ENCODE assay signal across 14 mouse cellular contexts in genomic region chr5:131732631-131733323, GRCm38 (mm10).
DNase-seq lines count a peak whose midpoint lies in the region; ATAC-seq and TF ChIP-seq lines count a peak whose summit lies in the region.
"Had no signal": no experiment of that assay in that cellular context is flagged by ENCODE, and none has a peak within 500 bp of the region (broad histone marks: within the 10 kb centered on the region; RNA-seq: fewer than 3 reads in every experiment).

No protein-coding gene starts in this region.

- no peaks in the 10 kb centered on the region for H3K27me3 ChIP-seq in lung, postnatal 0 days (replicated peaks; ENCODE audit: insufficient read depth, low read length)
- peaks cover 24% of the 10 kb centered on the region for H3K27me3 ChIP-seq in embryonic facial prominence, embryonic 10.5 days (replicated peaks; ENCODE audit: low read depth, poor library complexity, severe bottlenecking)
- no peaks in the 10 kb centered on the region for H3K27me3 ChIP-seq in embryonic facial prominence, embryonic 14.5 days (replicated peaks; ENCODE audit: control insufficient read depth, insufficient read depth, low read length)
- H3K27me3 ChIP-seq in limb, embryonic 14.5 days (ENCODE audit: control insufficient read depth, insufficient read depth, low read length) = no peaks in the 10 kb centered on the region
- H3K27me3 ChIP-seq: hindbrain, embryonic 12.5 days had no signal

- no peaks in the 10 kb centered on the region for H3K36me3 ChIP-seq in lung, postnatal 0 days (ENCODE audit: insufficient read depth, low read length)
- no peaks in the 10 kb centered on the region for H3K36me3 ChIP-seq in embryonic facial prominence, embryonic 10.5 days (replicated peaks)
- H3K36me3 ChIP-seq in embryonic facial prominence, embryonic 14.5 days (ENCODE audit: control insufficient read depth, insufficient read depth, low read length) = no peaks in the 10 kb centered on the region
- H3K36me3 ChIP-seq in limb, embryonic 14.5 days (ENCODE audit: control insufficient read depth, insufficient read depth, low read length) = no peaks in the 10 kb centered on the region
- H3K36me3 ChIP-seq: hindbrain, embryonic 12.5 days had no signal

- WGBS in lung, postnatal 0 days = 55% methylated on average over 7 of the region's 7 CpGs
- 46% methylated on average over 7 of the region's 7 CpGs for WGBS in embryonic facial prominence, embryonic 10.5 days
- WGBS in embryonic facial prominence, embryonic 14.5 days = 46% methylated on average over 7 of the region's 7 CpGs
- 47% methylated on average over 7 of the region's 7 CpGs for WGBS in limb, embryonic 14.5 days

- no peak for TF ChIP-seq EP300 in lung, postnatal 0 days (IDR thresholded peaks at IDR 0.05)

- DNase-seq in lung, postnatal 0 days (ENCODE audit: low spot score) = peak; percentile 20
- no peak for DNase-seq in lung, postnatal 36 days
- no peak for DNase-seq in embryonic facial prominence, embryonic 10.5 days (ENCODE audit: low spot score)
- DNase-seq in embryonic facial prominence, embryonic 14.5 days (ENCODE audit: low spot score) = peak; percentile 60
- DNase-seq in limb, embryonic 14.5 days (ENCODE audit: low spot score) = peak; percentile 18
- no peak for DNase-seq in cerebellum, postnatal 14 days
- no peak for DNase-seq in right cerebral cortex, adult 2 months (ENCODE audit: low spot score in 2 of 2)
- DNase-seq: lung, adult 18-20 months; right cerebral cortex, adult 18-20 months; spleen, adult 18-20 months; thymus, postnatal 4 days had no signal

- H3K27ac ChIP-seq in lung, postnatal 0 days (ENCODE audit: low read length) = no peak overlapping the region
- H3K27ac ChIP-seq in embryonic facial prominence, embryonic 10.5 days (replicated peaks) = peak overlapping the region; percentile 45; the same call in 1 of the 2 replicates
- H3K27ac ChIP-seq in embryonic facial prominence, embryonic 14.5 days (replicated peaks; ENCODE audit: low read depth, low read length) = no peak overlapping the region
- no peak overlapping the region for H3K27ac ChIP-seq in limb, embryonic 14.5 days (replicated peaks; ENCODE audit: low read depth, low read length)
- H3K27ac ChIP-seq: gastrocnemius, adult 2 months; hindbrain, embryonic 12.5 days had no signal

- H3K9ac ChIP-seq in lung, postnatal 0 days (replicated peaks; ENCODE audit: low read depth) = no peak overlapping the region
- H3K9ac ChIP-seq in embryonic facial prominence, embryonic 14.5 days (ENCODE audit: low read depth, low read length) = no peak overlapping the region; the same call in 1 of the 2 replicates
- H3K9ac ChIP-seq in limb, embryonic 14.5 days (ENCODE audit: low read depth, low read length, severe bottlenecking) = no peak overlapping the region
- H3K9ac ChIP-seq: hindbrain, embryonic 12.5 days had no signal

- no peak overlapping the region for H3K4me3 ChIP-seq in lung, postnatal 0 days (ENCODE audit: low read depth, low read length)
- no peak overlapping the region for H3K4me3 ChIP-seq in embryonic facial prominence, embryonic 10.5 days
- H3K4me3 ChIP-seq in embryonic facial prominence, embryonic 14.5 days (ENCODE audit: low read depth, low read length) = no peak overlapping the region
- H3K4me3 ChIP-seq in limb, embryonic 14.5 days (replicated peaks; ENCODE audit: low read length) = no peak overlapping the region
- H3K4me3 ChIP-seq: gastrocnemius, adult 2 months; hindbrain, embryonic 12.5 days had no signal

- H3K9me3 ChIP-seq in lung, postnatal 0 days (ENCODE audit: low read length) = no peaks in the 10 kb centered on the region
- H3K9me3 ChIP-seq in embryonic facial prominence, embryonic 10.5 days = no peaks in the 10 kb centered on the region
- no peaks in the 10 kb centered on the region for H3K9me3 ChIP-seq in embryonic facial prominence, embryonic 14.5 days (ENCODE audit: control insufficient read depth, low read length)
- H3K9me3 ChIP-seq in limb, embryonic 14.5 days (ENCODE audit: control insufficient read depth, low read length) = no peaks in the 10 kb centered on the region
- H3K9me3 ChIP-seq: hindbrain, embryonic 12.5 days had no signal

- ATAC-seq in lung, postnatal 0 days = no peak
- no peak for ATAC-seq in embryonic facial prominence, embryonic 14.5 days (ENCODE audit: low read depth)
- no peak for ATAC-seq in limb, embryonic 14.5 days (ENCODE audit: low FRiP score, low read depth)
- ATAC-seq: midbrain, embryonic 16.5 days had no signal

- no peak overlapping the region for H3K4me2 ChIP-seq in lung, postnatal 0 days (replicated peaks; ENCODE audit: low read depth, low read length)
- no peak overlapping the region for H3K4me2 ChIP-seq in embryonic facial prominence, embryonic 14.5 days (ENCODE audit: low read depth, low read length)
- no peak overlapping the region for H3K4me2 ChIP-seq in limb, embryonic 14.5 days (replicated peaks; ENCODE audit: low read depth, low read length, severe bottlenecking)
- H3K4me2 ChIP-seq: hindbrain, embryonic 12.5 days had no signal

- no peak for TF ChIP-seq POLR2A in limb, embryonic 14.5 days (IDR thresholded peaks at IDR 0.05; ENCODE audit: borderline replicate concordance, extremely low read depth, insufficient read depth, insufficient read length)

- no peaks in the 10 kb centered on the region for H3K4me1 ChIP-seq in lung, postnatal 0 days (ENCODE audit: insufficient read depth, low read depth, low read length)
- peaks cover 51% of the 10 kb centered on the region for H3K4me1 ChIP-seq in embryonic facial prominence, embryonic 10.5 days
- H3K4me1 ChIP-seq in embryonic facial prominence, embryonic 14.5 days (ENCODE audit: control insufficient read depth, insufficient read depth, low read length) = peaks cover 43% of the 10 kb centered on the region
- H3K4me1 ChIP-seq in limb, embryonic 14.5 days (ENCODE audit: control insufficient read depth, insufficient read depth, low read length) = peaks cover 29% of the 10 kb centered on the region

- no peak for TF ChIP-seq CTCF in lung, postnatal 0 days (IDR thresholded peaks at IDR 0.05)

Comparison
In these comparisons a context has a peak if more than half of its experiments do, and no peak if none do; other contexts are left out.
1. DNase-seq: peak in lung, postnatal 0 days (single experiment), embryonic facial prominence, embryonic 14.5 days (single experiment) and limb, embryonic 14.5 days (single experiment); none in lung, postnatal 36 days (single experiment), embryonic facial prominence, embryonic 10.5 days (single experiment), cerebellum, postnatal 14 days (0 of 2) and right cerebral cortex, adult 2 months (0 of 2).